Mouse (Mus musculus) midbrain, embryonic 11.5 days (tissue): ENCODE results near the gene Gm26602. TPM values are rescaled to one million over a fixed set of nuclear protein-coding genes. Genes with fewer than 3 reads are reported as not detected.

Experiments
- ATAC-seq: fragments of 200-750 bp; cut with Nextera tagmentation; 2 replicates; pipeline ENCODE4 v1.8.0; 2017; ENCODE audit warnings: moderate TSS enrichment, moderate library complexity; ENCODE audit not compliant: low FRiP score
- DNase-seq: peaks from one replicate; pipeline ENCODE4 v3.0.0; 2015; ENCODE audit warnings: low spot score; ENCODE audit errors: missing footprints
- H3K27ac ChIP-seq: fragments of 300-500 bp; sonication (generic); 2 replicates; pipeline ENCODE4 v1.5.1; 2014; ENCODE audit warnings: low read depth, low read length
- H3K27me3 ChIP-seq: fragments of 300-500 bp; sonication (generic); 2 replicates; pipeline ENCODE4 v1.6.1; 2014; ENCODE audit warnings: mild to moderate bottlenecking, low read length, moderate library complexity, mixed read lengths; ENCODE audit not compliant: control insufficient read depth, insufficient read depth
- H3K36me3 ChIP-seq: fragments of 300-500 bp; sonication (generic); 2 replicates; pipeline ENCODE4 v1.6.1; 2014; ENCODE audit warnings: mild to moderate bottlenecking, low read length, moderate library complexity, mixed read lengths; ENCODE audit not compliant: control insufficient read depth, insufficient read depth
- H3K4me1 ChIP-seq: fragments of 300-500 bp; sonication (generic); 2 replicates; pipeline ENCODE4 v1.6.1; 2014; ENCODE audit warnings: low read length; ENCODE audit not compliant: control insufficient read depth, insufficient read depth
- H3K4me2 ChIP-seq: fragments of 300-500 bp; sonication (generic); 2 replicates; pipeline ENCODE4 v1.6.1; 2014; ENCODE audit warnings: mild to moderate bottlenecking, moderate library complexity
- H3K4me3 ChIP-seq: fragments of 300-500 bp; sonication (generic); 2 replicates; pipeline ENCODE4 v1.5.1; 2014; ENCODE audit warnings: low read depth, low read length
- H3K9ac ChIP-seq: fragments of 300-500 bp; sonication (generic); 2 replicates; pipeline ENCODE4 v1.6.1; 2014; ENCODE audit warnings: low read length
- H3K9me3 ChIP-seq: fragments of 300-500 bp; sonication (generic); 2 replicates; pipeline ENCODE4 v1.6.1; 2016; ENCODE audit warnings: low read length; ENCODE audit not compliant: control insufficient read depth
- WGBS: fragments of 180-500 bp; shearing (Covaris S2); extraction: QIAGEN DNeasy Blood & Tissue Kit; methylation state at CpG from one replicate; pipeline ENCODE4 v1.1.7; 2014; 5-methylcytosine and 5-hydroxymethylcytosine counted together
- polyA plus RNA-seq: library from polyadenylated mRNA; unstranded; fragments of >200 nt; fragmentation: Nextera tagmentation; extraction: Ambion mirVana; gene quantifications from 2 replicates; pipeline ENCODE4 v1.2.1, GENCODE M21; 2014

Gm26602 gene
- 20.6 and 25.6 TPM in 2 replicates for polyA plus RNA-seq

- Histone ChIP-seq H3K4me2 (no peak within 1 kb of the TSS), H3K9ac (no peak within 1 kb of the TSS), H3K9me3 (no peaks in the 10 kb centered on the region), H3K4me1 (peaks cover 15% of the 10 kb centered on the region), H3K27me3 (no peaks in the 10 kb centered on the region), H3K4me3 (no peak within 1 kb of the TSS), H3K36me3 (0 out of 2 replicates have a peak, but pooled peaks cover 6% of the 10 kb centered on the region), H3K27ac (no peak within 1 kb of the TSS)
- DNase-seq: no peak
- WGBS: 94% methylated on average over 4 of the region's 4 CpGs
- no peak for ATAC-seq
Measured at GRCm38 (mm10) chr10:79910556-79910955, at the start of gene Gm26602. TSS of gene Gm26602 (plus strand) at chr10:79910856.

GRCm38 (mm10) chr10:79861230-79862048 lies 49.2 kb upstream of the Gm26602 start:
- Histone ChIP-seq H3K27ac (no peak overlapping the region), H3K27me3 (no peaks in the 10 kb centered on the region), H3K36me3 (peaks cover 55% of the 10 kb centered on the region), H3K4me3 (no peak overlapping the region), H3K9me3 (no peaks in the 10 kb centered on the region), H3K4me1 (peaks cover 20% of the 10 kb centered on the region), H3K4me2 (no peak overlapping the region), H3K9ac (no peak overlapping the region)
- DNase-seq (no peak), ATAC-seq (no peak)
- 85% methylated on average over 25 of the region's 25 CpGs for WGBS

- Histone ChIP-seq H3K27ac (no peak overlapping the region), H3K9ac (no peak overlapping the region), H3K4me2 (no peak overlapping the region), H3K9me3 (no peaks in the 10 kb centered on the region), H3K27me3 (no peaks in the 10 kb centered on the region), H3K36me3 (peaks cover 57% of the 10 kb centered on the region), H3K4me1 (peaks cover 12% of the 10 kb centered on the region), H3K4me3 (no peak overlapping the region)
- DNase-seq (no peak), ATAC-seq (no peak)
- 89% methylated on average over 23 of the region's 23 CpGs for WGBS
Measured at GRCm38 (mm10) chr10:79862049-79862788, 48.4 kb upstream of the Gm26602 start.

GRCm38 (mm10) chr10:79862925-79863324 lies 47.7 kb upstream of the Gm26602 start:
- Histone ChIP-seq H3K27ac (no peak overlapping the region), H3K9me3 (no peaks in the 10 kb centered on the region), H3K9ac (no peak overlapping the region), H3K4me1 (peaks cover 5% of the 10 kb centered on the region), H3K4me2 (no peak overlapping the region), H3K36me3 (peaks cover 53% of the 10 kb centered on the region), H3K27me3 (no peaks in the 10 kb centered on the region), H3K4me3 (no peak overlapping the region)
- no peak for ATAC-seq
- DNase-seq: no peak
- 83% methylated on average over 10 of the region's 10 CpGs for WGBS

GRCm38 (mm10) chr10:79864351-79865188 lies 46.1 kb upstream of the Gm26602 start:
- no peak overlapping the region for H3K4me2 ChIP-seq
- ATAC-seq (peak; percentile 28), DNase-seq (peak; percentile 89)
- no peaks in the 10 kb centered on the region for H3K9me3 ChIP-seq
- no peak overlapping the region for H3K4me3 ChIP-seq
- WGBS: 63% methylated on average over 10 of the region's 10 CpGs
- peaks cover 3% of the 10 kb centered on the region; the same call in 1 of the 2 replicates for H3K4me1 ChIP-seq
- no peaks in the 10 kb centered on the region for H3K27me3 ChIP-seq
- no peak overlapping the region for H3K9ac ChIP-seq
- no peak overlapping the region for H3K27ac ChIP-seq
- peaks cover 55% of the 10 kb centered on the region for H3K36me3 ChIP-seq

- 65% methylated on average over 12 of the region's 12 CpGs for WGBS
- peak; percentile 89 for DNase-seq
- Histone ChIP-seq H3K9ac (no peak overlapping the region), H3K27ac (no peak overlapping the region), H3K4me2 (no peak overlapping the region), H3K27me3 (no peaks in the 10 kb centered on the region), H3K4me1 (peaks cover 3% of the 10 kb centered on the region; the same call in 1 of the 2 replicates), H3K9me3 (no peaks in the 10 kb centered on the region), H3K36me3 (peaks cover 49% of the 10 kb centered on the region), H3K4me3 (no peak overlapping the region)
- ATAC-seq: peak; percentile 38
Measured at GRCm38 (mm10) chr10:79865189-79865601, 45.5 kb upstream of the Gm26602 start.

- H3K36me3 ChIP-seq: peaks cover 43% of the 10 kb centered on the region
- no peaks in the 10 kb centered on the region for H3K9me3 ChIP-seq
- peaks cover 3% of the 10 kb centered on the region; the same call in 1 of the 2 replicates for H3K4me1 ChIP-seq
- H3K4me2 ChIP-seq: no peak overlapping the region
- 0 out of 2 replicates have a peak overlapping the region, but pooled peaks have one; percentile 20 for H3K27ac ChIP-seq
- ATAC-seq: peak; percentile 24; the same call in 1 of the 2 replicates
- no peak overlapping the region for H3K9ac ChIP-seq
- H3K27me3 ChIP-seq: no peaks in the 10 kb centered on the region
- no peak overlapping the region for H3K4me3 ChIP-seq
- no peak for DNase-seq
- 76% methylated on average over 19 of the region's 19 CpGs for WGBS
Measured at GRCm38 (mm10) chr10:79865801-79866295, 44.8 kb upstream of the Gm26602 start.

GRCm38 (mm10) chr10:79866601-79867000 lies 44.1 kb upstream of the Gm26602 start:
- Histone ChIP-seq H3K9me3 (no peaks in the 10 kb centered on the region), H3K36me3 (peaks cover 45% of the 10 kb centered on the region), H3K9ac (no peak overlapping the region), H3K4me3 (no peak overlapping the region), H3K4me1 (peaks cover 3% of the 10 kb centered on the region; the same call in 1 of the 2 replicates), H3K27me3 (no peaks in the 10 kb centered on the region), H3K27ac (no peak overlapping the region), H3K4me2 (no peak overlapping the region)
- DNase-seq (no peak), ATAC-seq (no peak)
- 82% methylated on average over 11 of the region's 11 CpGs for WGBS
